Mouse (Mus musculus) hindbrain, embryonic 13.5 days (tissue): ENCODE measurements around the gene Gm28308. TPM values are rescaled to one million over a fixed set of nuclear protein-coding genes. Genes with fewer than 3 reads are reported as not detected.

ENCODE experiments used
- ATAC-seq: fragments of 200-750 bp; cut with Nextera tagmentation; 2 replicates; pipeline ENCODE4 v1.8.0; 2017; ENCODE audit warnings: moderate TSS enrichment; ENCODE audit not compliant: low FRiP score
- H3K27ac ChIP-seq: fragments of 300-500 bp; sonication (generic); 2 replicates; pipeline ENCODE4 v1.5.1; 2015; ENCODE audit warnings: inconsistent platforms, mild to moderate bottlenecking, moderate library complexity
- H3K27me3 ChIP-seq: fragments of 300-500 bp; sonication (generic); 2 replicates; pipeline ENCODE4 v1.6.1; 2015; ENCODE audit warnings: mild to moderate bottlenecking, inconsistent platforms
- H3K36me3 ChIP-seq: fragments of 300-500 bp; sonication (generic); 2 replicates; pipeline ENCODE4 v1.6.1; 2015; ENCODE audit warnings: mild to moderate bottlenecking, inconsistent platforms
- H3K4me1 ChIP-seq: fragments of 300-500 bp; sonication (generic); replicated peaks from 2 replicates; pipeline ENCODE4 v1.6.1; 2015; ENCODE audit warnings: inconsistent platforms
- H3K4me2 ChIP-seq: fragments of 300-500 bp; sonication (generic); 2 replicates; pipeline ENCODE4 v1.6.1; 2015; ENCODE audit warnings: inconsistent platforms, mild to moderate bottlenecking, moderate library complexity
- H3K4me3 ChIP-seq: fragments of 300-500 bp; sonication (generic); 2 replicates; pipeline ENCODE4 v1.5.1; 2015; ENCODE audit warnings: mild to moderate bottlenecking, inconsistent platforms
- H3K9ac ChIP-seq: fragments of 300-500 bp; sonication (generic); 2 replicates; pipeline ENCODE4 v1.6.1; 2015; ENCODE audit warnings: mild to moderate bottlenecking, inconsistent platforms
- H3K9me3 ChIP-seq: fragments of 300-500 bp; sonication (generic); 2 replicates; pipeline ENCODE4 v1.6.1; 2016; ENCODE audit warnings: inconsistent platforms
- WGBS: fragments of 180-500 bp; shearing (Covaris S2); methylation state at CpG from one replicate; pipeline ENCODE4 v1.1.7; 2015; 5-methylcytosine and 5-hydroxymethylcytosine counted together
- polyA plus RNA-seq: library from polyadenylated mRNA; unstranded; fragments of >200 nt; fragmentation: Nextera tagmentation; extraction: Ambion mirVana; gene quantifications from 2 replicates; pipeline ENCODE4 v1.2.1, GENCODE M21; 2015

The Gm28308 gene
- not detected in 2 replicates for polyA plus RNA-seq

- Histone ChIP-seq H3K36me3 (no peaks in the 10 kb centered on the region), H3K4me3 (peak within 1 kb of the TSS; percentile 34), H3K27me3 (peaks cover 99% of the 10 kb centered on the region), H3K27ac (peak within 1 kb of the TSS; percentile 82), H3K4me2 (peak within 1 kb of the TSS; percentile 64), H3K9me3 (no peaks in the 10 kb centered on the region), H3K4me1 (peaks cover 47% of the 10 kb centered on the region), H3K9ac (peak within 1 kb of the TSS; percentile 49)
- no peak for ATAC-seq
- WGBS, result 6% methylated on average over 38 of the region's 38 CpGs
Observed at GRCm38 (mm10) chr6:52213119-52213986, at the start of gene Gm28308, which contains the start of gene Hoxa3. Gm28308 (minus strand) TSS chr6:52213339. Hoxa3 (minus strand) TSS chr6:52213336.

GRCm38 (mm10) chr6:52262463-52263320 lies 49.6 kb upstream of the Gm28308 start:
- WGBS, result 1% methylated on average over 24 of the region's 24 CpGs
- Histone ChIP-seq H3K4me3 (no peak overlapping the region), H3K27me3 (peaks cover 96% of the 10 kb centered on the region), H3K36me3 (no peaks in the 10 kb centered on the region), H3K4me2 (no peak overlapping the region), H3K9me3 (no peaks in the 10 kb centered on the region), H3K9ac (no peak overlapping the region), H3K27ac (no peak overlapping the region), H3K4me1 (peaks cover 3% of the 10 kb centered on the region)
- ATAC-seq, result no peak

DNA sequence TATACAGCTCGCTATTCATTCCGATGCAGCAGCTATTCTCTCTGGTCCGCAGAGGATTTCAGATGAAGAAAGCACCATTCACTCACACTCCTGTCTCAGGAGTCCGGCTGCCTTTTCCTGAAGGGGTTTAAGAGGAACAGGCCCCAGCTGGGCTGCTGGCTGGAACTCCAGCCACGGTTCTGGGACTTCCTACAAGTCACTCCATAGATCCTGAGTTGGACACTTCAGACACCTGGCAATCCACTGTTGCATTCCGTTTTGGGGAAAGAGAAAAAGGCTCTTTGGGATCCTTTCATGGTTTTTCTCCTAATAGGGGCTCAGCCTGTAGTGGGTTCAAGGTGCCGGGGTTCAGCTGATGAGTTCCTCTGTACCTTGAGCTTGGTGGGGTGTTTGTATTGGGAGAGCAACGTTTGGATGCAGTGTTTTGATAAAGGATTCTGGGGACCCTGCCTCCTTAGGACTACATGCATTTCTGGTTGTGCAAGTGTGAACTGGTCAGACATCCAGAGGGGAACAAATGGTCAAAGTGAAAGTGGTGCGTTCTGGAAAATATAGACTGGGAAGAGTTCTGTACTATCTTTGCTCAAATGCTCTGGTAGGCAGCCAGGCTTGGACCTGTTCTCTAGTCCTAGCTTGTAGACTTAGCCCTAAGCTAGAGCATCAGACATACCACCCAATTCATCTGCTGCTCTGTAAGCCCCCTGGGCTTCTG lies 48.8 kb upstream of the Gm28308 start:
- 1% methylated on average over 9 of the region's 9 CpGs for WGBS
- H3K9ac ChIP-seq, result no peak overlapping the region
- no peak overlapping the region for H3K4me2 ChIP-seq
- H3K36me3 ChIP-seq, result no peaks in the 10 kb centered on the region
- H3K27ac ChIP-seq, result no peak overlapping the region
- H3K4me3 ChIP-seq, result no peak overlapping the region
- peaks cover 97% of the 10 kb centered on the region for H3K27me3 ChIP-seq
- no peaks in the 10 kb centered on the region for H3K9me3 ChIP-seq
- no peak for ATAC-seq
- peaks cover 3% of the 10 kb centered on the region for H3K4me1 ChIP-seq

DNA sequence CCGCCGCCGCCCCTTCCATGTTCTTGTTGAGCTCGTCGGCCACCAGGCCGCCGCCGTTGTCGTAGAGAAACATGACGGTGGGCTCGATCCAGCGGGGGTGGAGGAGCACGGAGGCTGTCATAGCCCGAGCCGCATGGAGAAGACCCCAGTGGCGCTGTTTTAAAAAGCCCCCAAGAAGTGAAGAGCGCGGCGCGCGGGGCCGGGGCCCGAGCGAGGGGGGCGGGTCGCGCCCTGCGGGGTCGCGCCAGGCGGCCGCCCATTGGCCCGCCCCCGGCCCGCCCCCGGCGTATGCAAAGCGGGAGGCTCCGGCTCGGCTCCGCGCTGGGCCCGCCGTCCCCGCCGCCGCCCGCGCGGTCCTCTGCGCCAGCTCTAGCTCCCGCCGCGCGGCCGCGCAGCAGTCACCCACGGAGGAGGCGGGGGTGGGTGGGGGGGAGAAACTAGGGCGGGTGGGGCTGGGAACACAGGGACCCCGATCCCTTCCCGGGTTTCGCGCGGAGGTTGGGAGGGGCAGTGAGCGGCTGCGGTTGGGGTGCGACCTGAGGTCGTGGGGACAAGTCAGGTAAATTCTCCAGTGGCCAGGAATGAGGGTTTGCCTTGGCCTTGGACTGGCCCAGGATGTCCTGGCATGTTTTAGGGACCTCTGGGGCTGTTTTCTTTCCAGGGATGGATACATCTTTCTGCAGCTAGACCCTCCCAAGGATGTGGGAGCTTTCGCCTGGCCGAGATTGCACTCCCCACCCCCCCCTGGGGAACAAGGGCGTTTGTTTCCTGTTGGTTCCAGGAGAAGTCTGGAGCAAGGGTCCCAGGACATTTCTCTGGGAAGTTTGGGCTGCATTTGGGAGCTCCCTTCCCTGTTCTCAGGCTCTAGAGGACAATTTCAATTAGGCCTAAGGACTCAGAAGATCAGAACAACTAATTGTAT lies 47.8 kb upstream of the Gm28308 start, which contains the start of gene Hoxa13:
Gene Hoxa13 (minus strand): TSS at position 227 of the 922 bp plus-strand sequence.
- no peaks in the 10 kb centered on the region for H3K9me3 ChIP-seq
- no peak within 1 kb of the TSS for H3K9ac ChIP-seq
- WGBS, result under 1% methylated on average over 31 of the region's 72 CpGs
- no peak within 1 kb of the TSS for H3K27ac ChIP-seq
- no peaks in the 10 kb centered on the region for H3K36me3 ChIP-seq
- H3K4me3 ChIP-seq, result peak within 1 kb of the TSS; percentile 18
- H3K4me2 ChIP-seq, result peak within 1 kb of the TSS; percentile 40
- H3K27me3 ChIP-seq, result peaks cover 96% of the 10 kb centered on the region
- ATAC-seq, result no peak
- peaks cover 3% of the 10 kb centered on the region for H3K4me1 ChIP-seq

DNA sequence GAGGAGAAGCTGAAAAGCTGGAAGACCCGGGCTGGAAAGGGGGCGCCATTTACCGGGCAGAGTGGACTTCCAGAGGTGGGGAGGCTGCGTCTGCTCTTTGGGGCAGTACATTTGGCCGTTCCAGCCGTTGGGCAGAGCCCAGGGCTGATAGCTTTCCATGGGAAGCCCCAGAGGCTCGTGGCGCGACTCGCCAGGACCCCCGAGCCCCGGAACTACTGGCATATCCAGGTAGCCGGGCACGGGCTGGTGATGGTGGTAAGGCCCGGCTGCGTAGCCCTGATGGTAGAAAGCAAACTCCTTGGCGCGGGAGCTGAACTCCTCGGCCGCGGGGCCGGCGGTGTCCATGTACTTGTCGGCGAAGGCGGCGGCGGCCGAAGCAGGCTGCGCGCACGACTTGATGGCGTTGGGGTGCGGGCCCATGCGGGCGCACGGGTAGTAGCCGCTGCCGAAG lies 46.7 kb upstream of the Gm28308 start:
- Histone ChIP-seq H3K4me2 (0 out of 2 replicates have a peak overlapping the region, but pooled peaks have one; percentile 11), H3K27me3 (peaks cover 96% of the 10 kb centered on the region), H3K36me3 (no peaks in the 10 kb centered on the region), H3K4me1 (peaks cover 3% of the 10 kb centered on the region), H3K9ac (no peak overlapping the region), H3K4me3 (peak overlapping the region; percentile 18), H3K9me3 (no peaks in the 10 kb centered on the region), H3K27ac (no peak overlapping the region)
- under 1% methylated on average over 39 of the region's 39 CpGs for WGBS
- ATAC-seq, result no peak

- no peak overlapping the region for H3K4me2 ChIP-seq
- no peak overlapping the region for H3K9ac ChIP-seq
- no peaks in the 10 kb centered on the region for H3K36me3 ChIP-seq
- H3K9me3 ChIP-seq, result no peaks in the 10 kb centered on the region
- no peak overlapping the region for H3K4me3 ChIP-seq
- WGBS, result 1% methylated on average over 24 of the region's 25 CpGs
- no peak for ATAC-seq
- peaks cover 93% of the 10 kb centered on the region for H3K27me3 ChIP-seq
- H3K4me1 ChIP-seq, result peaks cover 3% of the 10 kb centered on the region
- no peak overlapping the region for H3K27ac ChIP-seq
Observed at GRCm38 (mm10) chr6:52259081-52259790, 46.1 kb upstream of the Gm28308 start.

- Histone ChIP-seq H3K9me3 (no peaks in the 10 kb centered on the region), H3K27me3 (peaks cover 93% of the 10 kb centered on the region), H3K4me2 (no peak overlapping the region), H3K4me3 (no peak overlapping the region), H3K4me1 (peaks cover 3% of the 10 kb centered on the region), H3K9ac (no peak overlapping the region), H3K36me3 (no peaks in the 10 kb centered on the region), H3K27ac (no peak overlapping the region)
- ATAC-seq, result no peak
- WGBS, result under 1% methylated on average over 6 of the region's 6 CpGs
Observed at GRCm38 (mm10) chr6:52256956-52257355, 43.8 kb upstream of the Gm28308 start.

GRCm38 (mm10) chr6:52253511-52254500 lies 40.7 kb upstream of the Gm28308 start:
- Histone ChIP-seq H3K27me3 (peaks cover 93% of the 10 kb centered on the region), H3K4me1 (no peaks in the 10 kb centered on the region), H3K27ac (no peak overlapping the region), H3K4me3 (no peak overlapping the region), H3K36me3 (no peaks in the 10 kb centered on the region), H3K4me2 (no peak overlapping the region), H3K9me3 (no peaks in the 10 kb centered on the region), H3K9ac (no peak overlapping the region)
- 1% methylated on average over 59 of the region's 59 CpGs for WGBS
- ATAC-seq, result no peak

DNA sequence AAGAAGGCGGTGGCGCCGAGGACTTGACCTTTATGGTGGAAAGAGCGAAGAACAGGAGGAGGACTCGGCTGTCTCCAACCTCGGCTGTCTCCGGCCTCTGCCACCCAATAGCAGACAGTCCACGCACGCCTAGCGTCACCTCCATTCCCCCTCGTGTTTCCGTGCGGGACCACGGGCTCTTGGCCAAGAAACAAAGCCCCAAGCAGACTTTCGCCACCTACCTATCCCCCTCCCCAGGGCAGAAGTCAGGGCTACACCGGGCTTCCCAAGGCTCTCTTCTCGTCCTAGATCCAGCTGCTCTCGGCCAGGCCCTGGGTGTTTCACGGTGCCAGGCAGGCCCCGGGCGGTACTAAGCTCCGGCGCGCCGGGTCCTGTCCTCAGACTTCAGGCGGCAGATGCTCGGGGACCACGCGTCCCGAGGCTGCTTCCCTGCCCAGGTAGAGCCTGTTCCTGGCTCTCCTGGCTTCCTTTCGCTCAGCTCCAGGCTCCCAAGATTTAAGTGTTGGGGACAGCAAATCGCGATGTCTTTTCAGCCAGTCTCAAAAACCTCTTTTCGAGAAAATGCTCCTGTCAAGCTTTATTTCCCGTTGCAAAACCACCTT lies 39.7 kb upstream of the Gm28308 start:
- H3K4me2 ChIP-seq, result no peak overlapping the region
- WGBS, result under 1% methylated on average over 34 of the region's 35 CpGs
- H3K27ac ChIP-seq, result no peak overlapping the region
- H3K9ac ChIP-seq, result no peak overlapping the region
- no peak for ATAC-seq
- H3K36me3 ChIP-seq, result no peaks in the 10 kb centered on the region
- H3K9me3 ChIP-seq, result no peaks in the 10 kb centered on the region
- H3K4me3 ChIP-seq, result no peak overlapping the region
- peaks cover 94% of the 10 kb centered on the region for H3K27me3 ChIP-seq
- no peaks in the 10 kb centered on the region for H3K4me1 ChIP-seq
